Mouse (Mus musculus) small intestine, adult 2 months (tissue): ENCODE data around the gene Pin1. TPM values are rescaled to one million over a fixed set of nuclear protein-coding genes. Genes with fewer than 3 reads are reported as not detected.
"Not testable (repeated sequence)": the region's sequence is repeated elsewhere in the genome, so short reads cannot be mapped to it uniquely, and the experiment has no call there.

Experiments
- H3K27ac ChIP-seq: fragments of 200-500 bp; 2 replicates; pipeline ENCODE4 v1.5.1; 2012; ENCODE audit warnings: low read depth, low read length, control low read depth, inconsistent platforms; ENCODE audit not compliant: insufficient read depth
- H3K27me3 ChIP-seq: fragments of 200-500 bp; 2 replicates; pipeline ENCODE4 v1.6.1; 2012; ENCODE audit warnings: mild to moderate bottlenecking, moderate library complexity, low read length, inconsistent platforms; ENCODE audit not compliant: control insufficient read depth, insufficient read depth
- H3K36me3 ChIP-seq: fragments of 200-500 bp; 2 replicates; pipeline ENCODE4 v1.6.1; 2012; ENCODE audit warnings: mild to moderate bottlenecking, low read length, control low read depth, inconsistent platforms; ENCODE audit not compliant: control insufficient read depth, insufficient read depth
- H3K4me1 ChIP-seq: fragments of 200-500 bp; 2 replicates; pipeline ENCODE4 v1.6.1; 2012; ENCODE audit warnings: low read length, inconsistent platforms, mixed read lengths; ENCODE audit not compliant: control insufficient read depth, insufficient read depth, insufficient read length
- H3K4me3 ChIP-seq: fragments of 200-500 bp; 2 replicates; pipeline ENCODE4 v1.5.1; 2012; ENCODE audit warnings: low read depth, mild to moderate bottlenecking, control low read depth, inconsistent platforms, low read length, moderate library complexity
- CTCF ChIP-seq: fragments of 200-500 bp; IDR thresholded peaks from 2 replicates; pipeline ENCODE4 v1.5.1; 2012; ENCODE audit warnings: low read depth, mild to moderate bottlenecking, control low read depth, inconsistent platforms, low read length, moderate library complexity, mixed read lengths; ENCODE audit not compliant: insufficient replicate concordance, insufficient read length; ENCODE audit errors: extremely low read depth
- POLR2A ChIP-seq: fragments of 200-500 bp; IDR thresholded peaks from 2 replicates; pipeline ENCODE4 v1.6.1; 2012; ENCODE audit warnings: low read depth, mild to moderate bottlenecking, control low read depth, inconsistent platforms, low read length, moderate library complexity
- WGBS: fragments of 180-500 bp; shearing (Covaris S2); methylation state at CpG from one replicate; pipeline ENCODE4 v1.1.7; 2018; 5-methylcytosine and 5-hydroxymethylcytosine counted together
- polyA plus RNA-seq: library from polyadenylated mRNA; depleted of rRNA; stranded (reverse); fragments of >200 nt; gene quantifications from 2 replicates; pipeline ENCODE4 v1.2.3, GENCODE M21; 2012

Pin1 gene
- polyA plus RNA-seq, 1 experiment = 13.0 TPM

GRCm38 (mm10) chr9:20685081-20685861 lies 33.4 kb downstream of the Pin1 start:
- TF ChIP-seq CTCF = no peak
- Histone ChIP-seq H3K4me3 (no peak overlapping the region), H3K27me3 (no peaks in the 10 kb centered on the region), H3K27ac (no peak overlapping the region), H3K36me3 (no peaks in the 10 kb centered on the region), H3K4me1 (no peaks in the 10 kb centered on the region)
- WGBS = 53% methylated on average over 16 of the region's 17 CpGs

- Histone ChIP-seq H3K4me1 (no peaks in the 10 kb centered on the region), H3K27ac (no peak overlapping the region), H3K4me3 (no peak overlapping the region), H3K36me3 (no peaks in the 10 kb centered on the region), H3K27me3 (peaks cover 5% of the 10 kb centered on the region)
- no peak for TF ChIP-seq POLR2A
- TF ChIP-seq CTCF = no peak
- WGBS = 22% methylated on average over 1 of the region's 1 CpGs
These were observed 37.5 kb downstream of the Pin1 start for GRCm38 (mm10) chr9:20689403-20689802.

- H3K4me3 ChIP-seq = no peak overlapping the region
- H3K4me1 ChIP-seq = 0 out of 2 replicates have a peak, but pooled peaks cover 3% of the 10 kb centered on the region
- H3K27ac ChIP-seq = no peak overlapping the region
- WGBS = 3% methylated on average over 4 of the region's 4 CpGs
- no peaks in the 10 kb centered on the region for H3K36me3 ChIP-seq
- TF ChIP-seq CTCF (no peak), POLR2A (no peak)
- H3K27me3 ChIP-seq = peaks cover 11% of the 10 kb centered on the region
These were observed 38.0 kb downstream of the Pin1 start for GRCm38 (mm10) chr9:20689913-20690312.

- H3K36me3 ChIP-seq, H3K27ac ChIP-seq, H3K4me1 ChIP-seq, H3K4me3 ChIP-seq: not testable (repeated sequence)
- WGBS = 66% methylated on average over 2 of the region's 2 CpGs
- H3K27me3 ChIP-seq = peaks cover 15% of the 10 kb centered on the region
These were observed 38.6 kb downstream of the Pin1 start for GRCm38 (mm10) chr9:20690449-20690848.

- no peak overlapping the region for H3K4me3 ChIP-seq
- 0 out of 2 replicates have a peak, but pooled peaks cover 3% of the 10 kb centered on the region for H3K4me1 ChIP-seq
- no peak overlapping the region for H3K27ac ChIP-seq
- no peak for TF ChIP-seq CTCF
- TF ChIP-seq POLR2A = no peak
- H3K36me3 ChIP-seq = no peaks in the 10 kb centered on the region
- H3K27me3 ChIP-seq = peaks cover 19% of the 10 kb centered on the region
- 89% methylated on average over 3 of the region's 3 CpGs for WGBS
These were observed 41.0 kb downstream of the Pin1 start for GRCm38 (mm10) chr9:20692863-20693262.

DNA sequence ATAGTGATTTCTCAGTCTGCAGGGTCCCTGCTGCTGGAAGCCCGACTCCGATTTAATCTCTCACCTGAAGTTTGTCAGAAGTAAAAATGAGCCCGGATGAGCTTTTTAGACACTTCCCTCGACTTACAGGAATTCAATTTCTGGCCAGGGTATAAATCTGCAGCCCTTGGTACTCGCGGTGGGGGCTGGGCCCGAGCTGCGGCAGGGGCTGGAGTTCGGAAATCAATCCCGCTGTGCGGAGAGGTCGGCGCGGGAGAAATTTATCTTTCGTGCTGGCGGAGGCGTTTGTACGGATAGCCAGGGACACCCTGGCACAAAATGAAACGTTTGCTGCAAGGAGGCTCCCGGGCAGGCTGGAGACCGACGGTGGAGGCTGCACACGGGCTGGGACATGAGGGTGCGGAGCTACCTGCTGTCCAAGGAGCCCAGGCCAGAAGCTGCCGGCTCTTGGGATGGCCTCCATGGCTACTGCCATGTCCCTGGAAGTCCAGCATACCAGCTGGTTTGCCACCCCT lies 42.9 kb downstream of the Pin1 start:
- no peak overlapping the region for H3K27ac ChIP-seq
- WGBS = 6% methylated on average over 25 of the region's 25 CpGs
- H3K27me3 ChIP-seq = peaks cover 19% of the 10 kb centered on the region
- TF ChIP-seq CTCF = no peak
- no peak for TF ChIP-seq POLR2A
- H3K36me3 ChIP-seq = no peaks in the 10 kb centered on the region
- H3K4me1 ChIP-seq = 0 out of 2 replicates have a peak, but pooled peaks cover 3% of the 10 kb centered on the region
- peak overlapping the region; percentile 19; the same call in 1 of the 2 replicates for H3K4me3 ChIP-seq

DNA sequence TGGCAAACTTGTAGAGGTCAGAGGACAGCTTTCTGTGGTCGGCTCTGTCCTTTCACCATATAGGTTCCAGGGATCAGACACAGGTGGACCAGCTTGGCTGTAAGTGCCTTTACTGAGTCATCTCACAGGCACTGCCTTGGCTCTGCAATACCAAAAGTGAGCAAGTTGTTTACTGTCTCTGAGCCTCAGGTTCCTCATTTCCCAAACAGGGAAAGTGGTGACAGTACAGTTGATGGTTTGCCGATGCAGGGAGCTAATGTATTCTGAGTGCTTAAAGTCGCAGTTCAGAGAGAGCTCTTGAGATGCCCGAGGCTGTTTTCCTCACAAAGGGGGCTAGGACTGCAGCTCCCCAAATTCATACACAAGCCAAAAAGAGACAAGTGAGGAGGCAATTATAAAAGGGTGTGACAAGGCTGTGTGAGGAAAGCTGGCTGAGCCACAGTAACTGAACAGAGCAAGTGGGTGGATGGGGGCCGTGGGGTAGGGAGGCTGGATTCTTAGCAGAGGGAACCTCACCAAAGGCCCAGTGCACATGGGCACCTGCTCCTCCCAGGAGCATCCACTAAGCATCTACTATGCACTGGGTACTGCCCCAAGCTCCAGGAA lies 44.3 kb downstream of the Pin1 start:
- H3K27ac ChIP-seq = no peak overlapping the region
- H3K4me1 ChIP-seq = 0 out of 2 replicates have a peak, but pooled peaks cover 3% of the 10 kb centered on the region
- H3K4me3 ChIP-seq = no peak overlapping the region
- peaks cover 19% of the 10 kb centered on the region for H3K27me3 ChIP-seq
- H3K36me3 ChIP-seq = no peaks in the 10 kb centered on the region
- no peak for TF ChIP-seq CTCF
- TF ChIP-seq POLR2A = no peak
- 72% methylated on average over 5 of the region's 5 CpGs for WGBS
